Mouse (Mus musculus) lung, postnatal 0 days (tissue): ENCODE data around the gene Tsc22d1.

ENCODE experiments used
- CTCF ChIP-seq: IDR thresholded peaks from 2 replicates; pipeline ENCODE4 v1.5.1; 2016; ENCODE audit warnings: antibody characterized with exemption, mild to moderate bottlenecking
- EP300 ChIP-seq: IDR thresholded peaks from 2 replicates; pipeline ENCODE4 v1.6.1; 2016; ENCODE audit warnings: antibody characterized with exemption, mild to moderate bottlenecking, control low read depth

- no peak for TF ChIP-seq CTCF
- TF ChIP-seq EP300: no peak
Observed at GRCm38 (mm10) chr14:76388025-76388424, 26.7 kb upstream of the Tsc22d1 start.
